Mouse (Mus musculus) B cell, adult 62 days (primary cell): ENCODE measurements around the gene Epha8. TPM values are rescaled to one million over a fixed set of nuclear protein-coding genes. Genes with fewer than 3 reads are reported as not detected.

Source experiments
- total RNA-seq: library from RNA; stranded (reverse); gene quantifications from 4 replicates; pipeline ENCODE4 v1.2.4, GENCODE M21; 2023

Epha8 gene
- 0.25 TPM in 1 of 4 replicates, not detected in the others for total RNA-seq

DNA sequence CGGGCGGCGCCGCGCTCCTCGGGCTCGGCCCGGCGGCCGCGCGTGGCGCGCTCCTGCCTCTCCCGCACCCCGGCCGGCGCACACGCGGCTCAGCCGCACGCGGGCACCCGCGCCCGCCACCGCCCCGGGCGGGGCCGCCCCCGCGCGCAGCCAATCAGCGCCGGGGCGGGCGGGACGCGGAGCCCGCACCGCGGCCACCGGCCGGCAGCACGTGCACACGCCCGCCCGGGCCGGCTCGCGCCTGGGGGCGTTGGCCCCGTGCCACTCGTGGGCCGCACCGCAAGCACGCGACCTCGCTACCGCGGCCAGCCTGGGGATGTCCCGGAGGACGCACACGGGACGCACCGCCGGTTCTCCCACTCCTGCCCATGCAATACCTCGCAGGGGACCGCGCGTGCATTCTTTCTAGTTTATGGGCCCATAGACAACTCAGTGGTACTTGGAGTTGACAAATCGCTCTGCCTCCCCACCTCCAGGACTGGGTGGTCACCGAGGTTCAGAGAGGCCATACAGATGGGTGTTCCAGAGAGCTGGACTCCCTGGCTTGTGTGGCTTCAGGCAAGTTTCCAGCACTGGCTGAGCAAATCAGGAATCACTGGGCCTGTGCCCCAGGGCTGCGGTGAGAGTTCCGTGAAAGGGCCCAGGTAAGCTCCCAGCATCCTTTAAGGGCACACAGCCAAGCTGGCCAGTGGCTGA is at the start of gene Epha8:
Gene Epha8 (minus strand): TSS at position 66 of the 696 bp plus-strand sequence.

DNA sequence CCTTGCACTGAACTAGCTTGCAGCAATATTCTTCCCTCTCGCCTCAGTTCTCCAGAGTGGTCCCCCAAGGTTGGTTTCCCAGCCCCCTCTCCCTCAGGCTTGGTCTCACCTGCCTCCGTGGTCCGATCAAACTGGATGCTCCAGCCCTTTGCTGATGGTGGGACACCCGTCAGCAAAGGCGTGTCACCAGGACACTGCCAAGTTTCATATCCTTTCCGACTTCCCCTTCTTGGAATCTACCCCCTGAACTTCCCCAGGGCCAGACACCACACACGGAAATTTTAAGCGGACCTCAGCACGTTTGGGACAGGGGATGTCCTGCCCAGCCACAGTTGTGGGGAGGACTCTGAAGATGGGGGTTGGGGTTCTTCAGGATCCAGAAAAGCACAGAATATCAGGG is 58.0 kb downstream of the Epha8 start, which contains the start of gene C1qa:
Gene C1qa (minus strand): TSS at position 167 of the 400 bp plus-strand sequence.

DNA sequence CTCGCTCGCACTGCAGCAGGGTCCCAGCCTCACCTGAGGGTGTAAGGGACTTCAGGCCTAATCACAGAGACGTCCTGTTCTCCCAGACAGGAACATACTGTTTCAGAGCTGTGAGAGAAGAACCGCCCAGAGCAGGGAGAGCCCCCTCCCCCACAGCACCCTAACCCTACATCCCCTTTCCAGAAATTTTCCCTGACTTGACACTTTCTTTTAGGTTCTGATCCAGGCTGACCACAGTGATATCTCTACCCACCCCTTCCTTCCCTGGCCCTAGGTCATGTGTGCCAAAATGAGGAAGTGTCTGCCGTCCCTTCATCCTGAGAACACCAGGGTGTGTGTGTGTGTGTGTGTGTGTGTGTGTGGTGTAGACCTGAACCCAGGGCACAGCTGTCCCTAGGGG is 63.8 kb downstream of the Epha8 start, which contains the start of gene C1qc:
Gene C1qc (minus strand): TSS at position 255 of the 400 bp plus-strand sequence.

DNA sequence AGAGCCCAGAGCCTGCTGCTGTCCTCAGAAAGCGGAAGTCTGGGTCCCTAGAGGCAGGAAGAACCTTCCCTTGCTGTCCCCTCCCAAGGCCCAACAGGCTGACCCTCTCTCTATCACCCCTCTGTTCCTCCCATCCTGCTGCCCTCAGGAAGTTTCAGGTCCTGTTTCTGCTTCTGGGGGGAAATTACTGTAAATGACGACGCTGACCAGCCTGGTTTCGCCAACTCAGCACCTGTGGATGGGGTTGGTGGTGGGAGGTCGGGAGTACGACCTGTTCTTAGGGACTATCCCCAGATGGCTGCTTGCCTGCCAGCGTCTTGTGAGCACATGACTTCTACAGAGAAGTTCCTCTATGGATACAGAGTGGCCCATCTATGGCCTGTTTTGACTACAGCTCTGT is 70.5 kb downstream of the Epha8 start, which contains the start of gene C1qb:
Gene C1qb (minus strand): TSS at position 87 of the 400 bp plus-strand sequence.

Other genes with a start within 250 kb of the Epha8 start
- not detected in 4 replicates for gene Ephb2, start 120.8 kb downstream of the Epha8 start, total RNA-seq
- gene C1qb, start 70.6 kb downstream of the Epha8 start, total RNA-seq, result 8.5 to 14.5 TPM (median 13.2 TPM) in 4 replicates
- gene C1qc, start 63.8 kb downstream of the Epha8 start, total RNA-seq, result 10.1 to 14.1 TPM (median 12.6 TPM) in 4 replicates
- gene C1qa, start 58.0 kb downstream of the Epha8 start, total RNA-seq, result 8.7 to 9.9 TPM (median 9.5 TPM) in 4 replicates
- 21.9 to 31.2 TPM (median 24.8 TPM) in 4 replicates for gene Zbtb40, start 92.0 kb upstream of the Epha8 start, total RNA-seq